ENCODE assay signal across 22 mouse cellular contexts in the genomic region with DNA sequence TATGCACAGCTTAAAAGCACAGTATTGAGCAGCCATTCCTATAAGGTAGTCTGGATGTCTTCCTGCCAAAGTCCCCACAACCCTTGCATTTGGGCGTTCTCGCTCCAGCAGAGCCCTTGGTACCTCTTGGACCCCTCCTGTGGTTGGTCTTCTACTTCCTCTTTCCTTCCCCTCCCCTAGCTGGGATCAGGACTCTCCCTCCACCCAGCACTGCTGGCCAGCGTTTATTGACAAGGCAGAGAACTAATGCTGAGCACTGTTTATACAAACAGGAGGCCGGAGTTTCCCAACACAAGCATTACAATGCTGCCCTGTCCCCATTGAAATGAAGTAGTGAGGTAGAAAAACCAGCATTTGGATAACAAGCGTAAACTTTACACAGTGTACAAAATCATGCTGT. TPM values are rescaled to one million over a fixed set of nuclear protein-coding genes. Genes with fewer than 3 reads are reported as not detected.
DNase-seq lines count a peak whose midpoint lies in the region; ATAC-seq and TF ChIP-seq lines count a peak whose summit lies in the region.
"Had no signal": no experiment of that assay in that cellular context is flagged by ENCODE, and none has a peak within 500 bp of the region (broad histone marks: within the 10 kb centered on the region; RNA-seq: fewer than 3 reads in every experiment).

No protein-coding gene starts in this region.

- 73% methylated on average over 5 of the region's 5 CpGs for WGBS in forebrain, embryonic 16.5 days
- 82% methylated on average over 5 of the region's 5 CpGs for WGBS in forebrain, embryonic 15.5 days
- 36% methylated on average over 5 of the region's 5 CpGs for WGBS in liver, embryonic 16.5 days (ENCODE audit: insufficient replicate concordance)
- 87% methylated on average over 5 of the region's 5 CpGs for WGBS in stomach, postnatal 0 days
- 73% methylated on average over 5 of the region's 5 CpGs for WGBS in hindbrain, postnatal 0 days

- no peaks in the 10 kb centered on the region for H3K9me3 ChIP-seq in forebrain, embryonic 16.5 days (ENCODE audit: control insufficient read depth, low read length)
- no peaks in the 10 kb centered on the region for H3K9me3 ChIP-seq in forebrain, embryonic 15.5 days
- no peaks in the 10 kb centered on the region for H3K9me3 ChIP-seq in liver, embryonic 16.5 days (replicated peaks; ENCODE audit: control insufficient read depth, low read length)
- H3K9me3 ChIP-seq in stomach, postnatal 0 days (ENCODE audit: control insufficient read depth, low read length): no peaks in the 10 kb centered on the region
- H3K9me3 ChIP-seq in hindbrain, postnatal 0 days (ENCODE audit: low read length): no peaks in the 10 kb centered on the region
- H3K9me3 ChIP-seq: embryonic facial prominence, embryonic 15.5 days; forebrain, embryonic 10.5 days; heart, embryonic 12.5 days; hindbrain, embryonic 15.5 days had no signal

- H3K4me1 ChIP-seq in forebrain, embryonic 16.5 days (replicated peaks; ENCODE audit: control insufficient read depth, insufficient read depth, low read length): no peaks in the 10 kb centered on the region
- H3K4me1 ChIP-seq in forebrain, embryonic 15.5 days: no peaks in the 10 kb centered on the region
- H3K4me1 ChIP-seq in liver, embryonic 16.5 days (ENCODE audit: control insufficient read depth, low read depth, low read length): peaks cover 10% of the 10 kb centered on the region
- no peaks in the 10 kb centered on the region for H3K4me1 ChIP-seq in stomach, postnatal 0 days (replicated peaks; ENCODE audit: control insufficient read depth, insufficient read depth)
- H3K4me1 ChIP-seq in hindbrain, postnatal 0 days (ENCODE audit: insufficient read depth, low read length): no peaks in the 10 kb centered on the region
- H3K4me1 ChIP-seq: embryonic facial prominence, embryonic 15.5 days; heart, embryonic 12.5 days; hindbrain, embryonic 15.5 days had no signal

- no peak for TF ChIP-seq CTCF in stomach, postnatal 0 days (IDR thresholded peaks at IDR 0.05; ENCODE audit: low read depth)
- no peak for TF ChIP-seq CTCF in hindbrain, postnatal 0 days (IDR thresholded peaks at IDR 0.05; ENCODE audit: low read depth)

- TF ChIP-seq EP300 in stomach, postnatal 0 days (optimal IDR thresholded peaks at IDR 0.05): no peak

- no peak overlapping the region for H3K4me2 ChIP-seq in forebrain, embryonic 16.5 days (ENCODE audit: low read length)
- H3K4me2 ChIP-seq in forebrain, embryonic 15.5 days (replicated peaks): no peak overlapping the region
- no peak overlapping the region for H3K4me2 ChIP-seq in liver, embryonic 16.5 days (ENCODE audit: low read depth, low read length)
- H3K4me2 ChIP-seq in stomach, postnatal 0 days (replicated peaks; ENCODE audit: low read depth): no peak overlapping the region
- no peak overlapping the region for H3K4me2 ChIP-seq in hindbrain, postnatal 0 days (ENCODE audit: low read depth, low read length)
- H3K4me2 ChIP-seq: embryonic facial prominence, embryonic 15.5 days; heart, embryonic 12.5 days; hindbrain, embryonic 15.5 days had no signal

- no peak overlapping the region for H3K4me3 ChIP-seq in forebrain, embryonic 16.5 days (replicated peaks; ENCODE audit: low read length)
- H3K4me3 ChIP-seq in forebrain, embryonic 15.5 days: no peak overlapping the region
- no peak overlapping the region for H3K4me3 ChIP-seq in liver, embryonic 16.5 days (ENCODE audit: low read depth, low read length)
- no peak overlapping the region for H3K4me3 ChIP-seq in stomach, postnatal 0 days (ENCODE audit: low read depth, low read length)
- no peak overlapping the region for H3K4me3 ChIP-seq in hindbrain, postnatal 0 days (ENCODE audit: low read length)
- H3K4me3 ChIP-seq: embryonic facial prominence, embryonic 15.5 days; erythroblast, embryonic 14.5 days; forebrain, embryonic 10.5 days; heart, embryonic 12.5 days; hindbrain, embryonic 15.5 days had no signal

- H3K27me3 ChIP-seq in forebrain, embryonic 16.5 days (replicated peaks; ENCODE audit: control insufficient read depth, insufficient read depth, low read length): no peaks in the 10 kb centered on the region
- H3K27me3 ChIP-seq in forebrain, embryonic 15.5 days: no peaks in the 10 kb centered on the region
- H3K27me3 ChIP-seq in liver, embryonic 16.5 days (ENCODE audit: control insufficient read depth, insufficient read depth, low read depth, low read length): no peaks in the 10 kb centered on the region
- no peaks in the 10 kb centered on the region for H3K27me3 ChIP-seq in stomach, postnatal 0 days (ENCODE audit: control insufficient read depth, insufficient read depth, low read length)
- no peaks in the 10 kb centered on the region for H3K27me3 ChIP-seq in hindbrain, postnatal 0 days (ENCODE audit: insufficient read depth, low read length)
- H3K27me3 ChIP-seq: embryonic facial prominence, embryonic 15.5 days; hindbrain, embryonic 15.5 days; Patski had no signal

- peaks cover 38% of the 10 kb centered on the region for H3K36me3 ChIP-seq in forebrain, embryonic 16.5 days (ENCODE audit: control insufficient read depth, insufficient read depth)
- peaks cover 85% of the 10 kb centered on the region for H3K36me3 ChIP-seq in forebrain, embryonic 15.5 days
- no peaks in the 10 kb centered on the region for H3K36me3 ChIP-seq in liver, embryonic 16.5 days (ENCODE audit: control insufficient read depth, insufficient read depth)
- peaks cover 12% of the 10 kb centered on the region; the same call in 1 of the 2 replicates for H3K36me3 ChIP-seq in stomach, postnatal 0 days (ENCODE audit: control insufficient read depth, insufficient read depth, low read length)
- H3K36me3 ChIP-seq in hindbrain, postnatal 0 days (ENCODE audit: insufficient read depth, low read length): peaks cover 50% of the 10 kb centered on the region

- no peak for DNase-seq in stomach, postnatal 0 days (ENCODE audit: low spot score)
- DNase-seq in natural killer cell, adult 2 months (ENCODE audit: low spot score in 2 of 2): no peak
- DNase-seq in hindbrain, postnatal 0 days (ENCODE audit: low spot score): no peak
- DNase-seq: adrenal gland, postnatal 36 days; B cell, adult 2 months; cerebellum, adult 2 months; cerebellum, postnatal 10 days; embryo, embryonic 11 days; gastrocnemius, postnatal 14 days had no signal

- H3K27ac ChIP-seq in forebrain, embryonic 16.5 days (ENCODE audit: low read length): no peak overlapping the region
- H3K27ac ChIP-seq in forebrain, embryonic 15.5 days (replicated peaks): no peak overlapping the region
- 0 out of 2 replicates have a peak overlapping the region, but pooled peaks have one; percentile 44 for H3K27ac ChIP-seq in liver, embryonic 16.5 days (ENCODE audit: low read length)
- H3K27ac ChIP-seq in stomach, postnatal 0 days (replicated peaks): no peak overlapping the region
- H3K27ac ChIP-seq in hindbrain, postnatal 0 days: no peak overlapping the region
- H3K27ac ChIP-seq: embryonic facial prominence, embryonic 15.5 days; forebrain, embryonic 10.5 days; hindbrain, embryonic 15.5 days had no signal

- ATAC-seq in forebrain, embryonic 16.5 days: peak; percentile 22
- ATAC-seq in forebrain, embryonic 15.5 days (replicated peaks): no peak
- peak; percentile 78 for ATAC-seq in granulocyte monocyte progenitor cell, adult 5-6 weeks (replicated peaks; ENCODE audit: poor library complexity, severe bottlenecking)
- ATAC-seq in liver, embryonic 16.5 days (ENCODE audit: low read depth): peak; percentile 67
- ATAC-seq in stomach, postnatal 0 days (ENCODE audit: low FRiP score, low TSS enrichment): 0 out of 2 replicates have a peak, but pooled peaks have one; percentile 5
- no peak for ATAC-seq in hindbrain, postnatal 0 days
- ATAC-seq: activated CD4-positive, CD25-positive, alpha-beta regulatory T cell, adult 4 months; CD4-positive, CD25-positive, alpha-beta regulatory T cell, adult 4 months; forebrain, embryonic 14.5 days; Patski had no signal

- H3K9ac ChIP-seq in forebrain, embryonic 16.5 days (replicated peaks; ENCODE audit: low read depth, low read length): no peak overlapping the region
- no peak overlapping the region for H3K9ac ChIP-seq in forebrain, embryonic 15.5 days (replicated peaks)
- H3K9ac ChIP-seq in liver, embryonic 16.5 days (ENCODE audit: low read depth, low read length): no peak overlapping the region
- no peak overlapping the region for H3K9ac ChIP-seq in stomach, postnatal 0 days (ENCODE audit: low read length)
- no peak overlapping the region for H3K9ac ChIP-seq in hindbrain, postnatal 0 days (replicated peaks; ENCODE audit: low read length)
- H3K9ac ChIP-seq: embryonic facial prominence, embryonic 15.5 days; heart, embryonic 12.5 days; hindbrain, embryonic 15.5 days had no signal

RNA-seq across cellular contexts. Expression of a gene that starts 12.3 kb away (rescaled TPM):
- polyA plus RNA-seq in forebrain, embryonic 16.5 days (2015; fragmentation: Nextera tagmentation; extraction: Ambion mirVana): 5.7 and 5.9 TPM in 2 replicates
- polyA plus RNA-seq in forebrain, embryonic 15.5 days (2015; fragmentation: Nextera tagmentation; extraction: Ambion mirVana): 4.6 and 5.9 TPM in 2 replicates
- total RNA-seq in granulocyte monocyte progenitor cell, adult 5-6 weeks (2014; fragmentation: Nextera tagmentation): 5.5 and 6.4 TPM in 2 replicates
- 5.6 and 6.9 TPM in 2 replicates for total RNA-seq in granulocyte monocyte progenitor cell, adult 5-6 weeks (2017)
- 0.30 and 0.36 TPM in 2 replicates for polyA plus RNA-seq in liver, embryonic 16.5 days (2015; fragmentation: Nextera tagmentation; extraction: Ambion mirVana)
- polyA plus RNA-seq in stomach, postnatal 0 days (2015; fragmentation: Nextera tagmentation; extraction: Ambion mirVana): 0.63 and 0.76 TPM in 2 replicates
- 19.9 and 22.2 TPM in 2 replicates for total RNA-seq in hindbrain, postnatal 0 days (2014; rRNA removed)
- polyA plus RNA-seq in hindbrain, postnatal 0 days (2015; fragmentation: Nextera tagmentation; extraction: Ambion mirVana): 2.2 and 2.5 TPM in 2 replicates

RNA-seq across cellular contexts. Expression of a gene that starts 28.0 kb away (rescaled TPM):
- 44.4 and 46.3 TPM in 2 replicates for polyA plus RNA-seq in forebrain, embryonic 16.5 days (2015; fragmentation: Nextera tagmentation; extraction: Ambion mirVana)
- 43.2 and 43.9 TPM in 2 replicates for polyA plus RNA-seq in forebrain, embryonic 15.5 days (2015; fragmentation: Nextera tagmentation; extraction: Ambion mirVana)
- 23.6 and 33.8 TPM in 2 replicates for total RNA-seq in granulocyte monocyte progenitor cell, adult 5-6 weeks (2014; fragmentation: Nextera tagmentation)
- total RNA-seq in granulocyte monocyte progenitor cell, adult 5-6 weeks (2017): 27.2 and 31.5 TPM in 2 replicates
- 10.8 and 12.1 TPM in 2 replicates for polyA plus RNA-seq in liver, embryonic 16.5 days (2015; fragmentation: Nextera tagmentation; extraction: Ambion mirVana)
- 16.8 and 16.9 TPM in 2 replicates for polyA plus RNA-seq in stomach, postnatal 0 days (2015; fragmentation: Nextera tagmentation; extraction: Ambion mirVana)
- 20.3 and 23.9 TPM in 2 replicates for total RNA-seq in hindbrain, postnatal 0 days (2014; rRNA removed)
- polyA plus RNA-seq in hindbrain, postnatal 0 days (2015; fragmentation: Nextera tagmentation; extraction: Ambion mirVana): 29.2 and 35.7 TPM in 2 replicates

RNA-seq across cellular contexts. Expression of a gene that starts 31.8 kb away (rescaled TPM):
- 5.0 and 5.7 TPM in 2 replicates for polyA plus RNA-seq in forebrain, embryonic 16.5 days (2015; fragmentation: Nextera tagmentation; extraction: Ambion mirVana)
- polyA plus RNA-seq in forebrain, embryonic 15.5 days (2015; fragmentation: Nextera tagmentation; extraction: Ambion mirVana): 7.1 TPM in 2 replicates
- total RNA-seq in granulocyte monocyte progenitor cell, adult 5-6 weeks (2014; fragmentation: Nextera tagmentation): 5.0 TPM in 1 of 2 replicates, not detected in the other
- total RNA-seq in granulocyte monocyte progenitor cell, adult 5-6 weeks (2017): 1.4 TPM in 1 of 2 replicates, not detected in the other
- polyA plus RNA-seq in liver, embryonic 16.5 days (2015; fragmentation: Nextera tagmentation; extraction: Ambion mirVana): 1.2 and 1.6 TPM in 2 replicates
- polyA plus RNA-seq in stomach, postnatal 0 days (2015; fragmentation: Nextera tagmentation; extraction: Ambion mirVana): 1.9 and 3.3 TPM in 2 replicates
- 6.5 and 13.4 TPM in 2 replicates for total RNA-seq in hindbrain, postnatal 0 days (2014; rRNA removed)
- 10.6 and 12.9 TPM in 2 replicates for polyA plus RNA-seq in hindbrain, postnatal 0 days (2015; fragmentation: Nextera tagmentation; extraction: Ambion mirVana)
- polyA plus RNA-seq: erythroblast, embryonic 14.5 days had no signal

RNA-seq across cellular contexts. Expression of a gene that starts 47.3 kb away (rescaled TPM):
- polyA plus RNA-seq in forebrain, embryonic 16.5 days (2015; fragmentation: Nextera tagmentation; extraction: Ambion mirVana): 24.5 and 25.9 TPM in 2 replicates
- polyA plus RNA-seq in forebrain, embryonic 15.5 days (2015; fragmentation: Nextera tagmentation; extraction: Ambion mirVana): 21.7 and 23.3 TPM in 2 replicates
- 89.6 and 92.9 TPM in 2 replicates for total RNA-seq in granulocyte monocyte progenitor cell, adult 5-6 weeks (2014; fragmentation: Nextera tagmentation)
- total RNA-seq in granulocyte monocyte progenitor cell, adult 5-6 weeks (2017): 85.5 and 95.4 TPM in 2 replicates
- polyA plus RNA-seq in liver, embryonic 16.5 days (2015; fragmentation: Nextera tagmentation; extraction: Ambion mirVana): 15.8 and 15.9 TPM in 2 replicates
- 52.8 and 58.0 TPM in 2 replicates for polyA plus RNA-seq in stomach, postnatal 0 days (2015; fragmentation: Nextera tagmentation; extraction: Ambion mirVana)
- 23.5 and 29.4 TPM in 2 replicates for total RNA-seq in hindbrain, postnatal 0 days (2014; rRNA removed)
- 15.7 and 16.6 TPM in 2 replicates for polyA plus RNA-seq in hindbrain, postnatal 0 days (2015; fragmentation: Nextera tagmentation; extraction: Ambion mirVana)

Comparison
In these comparisons a context has a peak if more than half of its experiments do, and no peak if none do; other contexts are left out.
1. ATAC-seq: peak in forebrain, embryonic 16.5 days (single experiment), granulocyte monocyte progenitor cell, adult 5-6 weeks (single experiment), liver, embryonic 16.5 days (single experiment) and stomach, postnatal 0 days (single experiment); none in forebrain, embryonic 15.5 days (single experiment) and hindbrain, postnatal 0 days (single experiment).